Mouse (Mus musculus) forebrain, postnatal 0 days (tissue): ENCODE data around the gene Taf6l. TPM values are rescaled to one million over a fixed set of nuclear protein-coding genes. Genes with fewer than 3 reads are reported as not detected.
A peak's percentile ranks its signal among the peaks of the same experiment; 100 is the strongest.

Source experiments
- ATAC-seq: fragments of 200-750 bp; cut with Nextera tagmentation; 2 replicates; pipeline ENCODE4 v1.8.0; 2017; ENCODE audit warnings: mild to moderate bottlenecking, moderate library complexity
- DNase-seq: peaks from one replicate; pipeline ENCODE4 v3.0.0-alpha.2; 2015
- H3K27ac ChIP-seq: fragments of 300-500 bp; sonication (generic); 2 replicates; pipeline ENCODE4 v1.5.1; 2014; ENCODE audit warnings: low read depth, mild to moderate bottlenecking, antibody characterized with exemption, low read length, moderate library complexity, mixed read lengths
- H3K27me3 ChIP-seq: fragments of 300-500 bp; sonication (generic); 2 replicates; pipeline ENCODE4 v1.6.1; 2014; ENCODE audit warnings: mild to moderate bottlenecking, low read length, mixed read lengths; ENCODE audit not compliant: insufficient read depth
- H3K36me3 ChIP-seq: fragments of 300-500 bp; sonication (generic); 2 replicates; pipeline ENCODE4 v1.6.1; 2014; ENCODE audit warnings: mild to moderate bottlenecking, moderate library complexity; ENCODE audit not compliant: insufficient read depth
- H3K4me1 ChIP-seq: fragments of 300-500 bp; sonication (generic); 2 replicates; pipeline ENCODE4 v1.6.1; 2014; ENCODE audit warnings: antibody characterized with exemption; ENCODE audit not compliant: insufficient read depth
- H3K4me2 ChIP-seq: fragments of 300-500 bp; sonication (generic); 2 replicates; pipeline ENCODE4 v1.6.1; 2014; ENCODE audit warnings: low read depth, mild to moderate bottlenecking, moderate library complexity
- H3K4me3 ChIP-seq: fragments of 300-500 bp; sonication (generic); 2 replicates; pipeline ENCODE4 v1.5.1; 2014; ENCODE audit warnings: low read depth, low read length, mixed read lengths
- H3K9ac ChIP-seq: fragments of 300-500 bp; sonication (generic); 2 replicates; pipeline ENCODE4 v1.6.1; 2014; ENCODE audit warnings: mild to moderate bottlenecking
- H3K9me3 ChIP-seq: fragments of 300-500 bp; sonication (generic); 2 replicates; pipeline ENCODE4 v1.6.1; 2016; ENCODE audit warnings: low read length
- CTCF ChIP-seq: sonication (generic); IDR thresholded peaks from 2 replicates; pipeline ENCODE4 v1.5.1; 2016; ENCODE audit warnings: antibody characterized with exemption, control low read depth, low read depth
- WGBS: fragments of 180-500 bp; shearing (Covaris S2); extraction: QIAGEN DNeasy Blood & Tissue Kit; methylation state at CpG from one replicate; pipeline ENCODE4 v1.1.7; 2014; 5-methylcytosine and 5-hydroxymethylcytosine counted together
- polyA plus RNA-seq: library from polyadenylated mRNA; unstranded; fragments of >200 nt; fragmentation: Nextera tagmentation; extraction: Ambion mirVana; gene quantifications from 2 replicates; pipeline ENCODE4 v1.2.1, GENCODE M21; 2015
- total RNA-seq: library from RNA; depleted of rRNA; stranded (reverse); fragments of >200 nt; gene quantifications from 2 replicates; pipeline ENCODE4 v1.2.3, GENCODE M21; 2014

Taf6l gene
- total and polyA plus RNA-seq, 2 experiments from 2014 or later: 25.2 to 31.7 TPM

DNA sequence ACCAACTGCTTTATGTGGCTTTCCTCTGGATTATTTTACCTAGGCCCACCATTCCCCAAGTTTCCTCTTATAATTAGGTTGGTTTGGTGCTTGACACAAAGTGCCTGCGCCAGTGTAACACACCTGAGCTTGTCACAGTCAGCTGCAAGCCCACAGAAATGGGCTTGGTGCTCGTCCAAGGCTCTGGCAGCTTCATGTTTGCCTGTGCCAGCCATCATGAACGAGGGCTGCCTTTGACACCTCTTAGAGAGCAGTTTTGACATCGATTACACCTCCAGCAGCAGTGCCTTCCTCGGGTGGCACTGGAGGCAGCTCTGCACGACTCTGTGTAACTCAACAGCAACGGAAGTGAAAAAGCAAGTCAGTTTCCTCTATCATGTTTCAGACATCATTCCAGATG lies 4.0 kb upstream of the Taf6l start:
- ATAC-seq (no peak), DNase-seq (no peak)
- Histone ChIP-seq H3K4me3 (no peak overlapping the region), H3K27ac (peak overlapping the region; percentile 62), H3K9ac (no peak overlapping the region), H3K4me2 (no peak overlapping the region), H3K36me3 (peaks cover 21% of the 10 kb centered on the region), H3K4me1 (0 out of 2 replicates have a peak, but pooled peaks cover 4% of the 10 kb centered on the region), H3K27me3 (no peaks in the 10 kb centered on the region), H3K9me3 (no peaks in the 10 kb centered on the region)
- no peak for TF ChIP-seq CTCF
- 76% methylated on average over 7 of the region's 7 CpGs for WGBS

DNA sequence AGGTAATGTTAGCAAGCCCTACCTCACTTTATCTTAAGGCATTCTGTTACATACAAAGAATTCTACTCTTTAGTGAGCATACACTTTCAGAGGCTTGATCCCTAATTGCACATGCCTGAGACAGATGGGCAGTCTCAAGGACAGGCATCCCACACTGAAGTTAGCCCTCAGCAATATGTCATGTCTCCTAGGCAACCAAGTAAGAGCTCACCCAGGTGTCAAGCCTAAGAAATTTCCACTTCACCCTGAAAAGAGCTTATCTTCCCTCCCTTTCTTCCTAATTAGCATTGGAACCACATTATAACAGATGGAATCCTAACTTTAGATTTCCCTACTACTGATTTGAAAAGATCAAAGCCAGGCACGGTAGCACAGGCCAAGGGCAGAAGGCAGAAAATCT lies 3.0 kb upstream of the Taf6l start:
- 42% methylated on average over 1 of the region's 1 CpGs for WGBS
- Histone ChIP-seq H3K27ac (peak overlapping the region; percentile 57), H3K4me1 (0 out of 2 replicates have a peak, but pooled peaks cover 4% of the 10 kb centered on the region), H3K9ac (no peak overlapping the region; the same call in 1 of the 2 replicates), H3K36me3 (peaks cover 14% of the 10 kb centered on the region), H3K27me3 (no peaks in the 10 kb centered on the region), H3K4me3 (no peak overlapping the region), H3K4me2 (no peak overlapping the region), H3K9me3 (no peaks in the 10 kb centered on the region)
- peak; percentile 30 for DNase-seq
- TF ChIP-seq CTCF: no peak
- peak; percentile 12 for ATAC-seq

DNA sequence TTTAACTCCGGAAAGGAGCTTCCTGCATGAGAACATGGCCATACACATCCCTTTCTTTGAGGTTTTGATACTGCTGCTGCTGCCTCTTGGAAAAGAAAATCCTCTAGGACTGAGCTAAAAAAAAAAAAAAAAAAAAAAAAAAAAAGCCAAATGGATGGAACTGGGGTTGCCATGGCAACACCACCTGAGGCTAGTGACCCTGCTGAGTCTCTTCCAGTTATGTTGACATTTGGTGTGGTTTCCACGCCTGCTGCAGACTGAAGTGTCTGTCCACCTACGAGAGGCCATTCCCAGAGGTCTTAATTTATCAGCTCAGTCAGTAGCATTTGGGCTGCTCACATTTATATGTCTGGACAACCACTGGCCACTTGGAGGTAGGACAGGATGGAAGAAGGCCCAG lies 2.3 kb upstream of the Taf6l start:
- peak; percentile 11 for DNase-seq
- Histone ChIP-seq H3K27me3 (no peaks in the 10 kb centered on the region), H3K4me3 (no peak overlapping the region), H3K27ac (peak overlapping the region; percentile 57), H3K4me2 (no peak overlapping the region), H3K4me1 (0 out of 2 replicates have a peak, but pooled peaks cover 4% of the 10 kb centered on the region), H3K36me3 (peaks cover 10% of the 10 kb centered on the region), H3K9me3 (no peaks in the 10 kb centered on the region), H3K9ac (no peak overlapping the region)
- ATAC-seq: no peak
- WGBS: 18% methylated on average over 3 of the region's 3 CpGs
- TF ChIP-seq CTCF: no peak

DNA sequence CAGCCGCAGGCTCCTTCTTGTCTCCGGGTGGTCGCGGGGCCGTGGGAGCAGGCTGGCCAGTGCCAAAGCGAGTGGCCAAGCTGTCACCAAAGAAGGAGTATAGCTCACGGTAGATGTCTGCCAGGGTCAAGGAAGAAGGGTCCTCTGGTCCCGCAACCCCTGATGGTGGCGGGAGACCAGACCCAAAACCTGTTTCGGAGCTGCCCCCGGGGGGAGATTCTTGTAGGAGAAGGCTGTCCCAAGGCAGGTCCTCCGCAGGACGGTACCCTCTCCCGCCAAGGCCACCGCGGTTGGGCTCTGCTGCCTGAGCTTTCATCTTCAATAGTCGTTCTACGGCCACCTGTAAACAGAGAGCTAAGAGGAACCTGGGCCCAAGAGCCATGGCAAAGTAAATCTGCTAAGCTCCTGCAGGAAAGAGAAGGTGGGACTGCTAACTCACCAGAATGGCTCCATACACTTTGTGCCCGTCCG lies 11.2 kb downstream of the Taf6l start:
- Histone ChIP-seq H3K27ac (peak overlapping the region; percentile 93), H3K9me3 (no peaks in the 10 kb centered on the region), H3K4me3 (peak overlapping the region; percentile 58), H3K4me1 (peaks cover 21% of the 10 kb centered on the region), H3K4me2 (peak overlapping the region; percentile 90), H3K27me3 (no peaks in the 10 kb centered on the region), H3K9ac (peak overlapping the region; percentile 86), H3K36me3 (peaks cover 22% of the 10 kb centered on the region)
- 5% methylated on average over 20 of the region's 20 CpGs for whole genome bisulfite sequencing
- DNase-seq (peak; percentile 22), ATAC-seq (no peak)
- no peak for TF ChIP-seq CTCF

DNA sequence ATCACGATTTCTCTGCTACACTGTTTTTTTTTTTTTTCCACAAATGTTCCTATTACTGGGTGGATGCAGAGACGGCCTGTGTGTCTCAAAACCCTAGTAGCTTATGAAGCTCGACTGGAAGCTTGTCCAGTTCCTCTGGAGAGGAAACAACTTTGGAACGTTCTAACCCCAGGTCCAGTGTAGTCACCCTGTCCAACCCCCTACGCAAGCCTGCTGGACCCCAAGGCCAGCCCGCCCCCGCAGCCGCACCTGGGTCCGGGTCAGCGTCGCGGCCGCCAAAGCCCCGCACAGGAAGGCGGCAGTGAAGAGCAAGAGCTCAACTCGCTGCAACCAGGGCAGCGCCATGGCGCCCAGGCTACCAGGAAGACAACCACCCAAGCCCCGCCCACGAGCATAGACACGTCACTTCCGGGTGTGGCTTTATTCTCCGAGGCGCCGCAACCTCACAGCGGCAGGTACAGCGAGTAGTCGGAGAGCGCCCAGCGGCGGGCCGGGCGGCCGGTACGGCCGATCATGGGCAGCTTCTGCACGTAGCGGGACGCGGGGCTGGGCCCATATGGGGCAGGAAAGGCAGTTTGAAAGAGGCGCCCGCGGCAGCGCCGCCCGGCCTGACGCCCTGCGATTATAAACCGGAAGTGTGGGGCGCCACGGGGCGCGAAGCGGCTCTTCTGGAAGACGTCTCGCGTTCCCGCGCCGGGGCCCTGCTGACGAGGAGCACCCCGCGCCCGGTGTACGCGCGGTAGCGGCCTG lies 12.0 kb downstream of the Taf6l start, which contains the start of gene Tmem179b:
Tmem179b (minus strand) TSS at position 382 of the 750 bp plus-strand sequence.
- Histone ChIP-seq H3K9ac (peak within 1 kb of the TSS; percentile 86), H3K9me3 (no peaks in the 10 kb centered on the region), H3K4me3 (peak within 1 kb of the TSS; percentile 58), H3K27me3 (no peaks in the 10 kb centered on the region), H3K4me2 (peak within 1 kb of the TSS; percentile 90), H3K36me3 (peaks cover 24% of the 10 kb centered on the region), H3K4me1 (peaks cover 21% of the 10 kb centered on the region), H3K27ac (peak within 1 kb of the TSS; percentile 93)
- WGBS: under 1% methylated on average over 65 of the region's 68 CpGs
- peak; percentile 95 for ATAC-seq
- DNase-seq: peak; percentile 97
- peak; percentile 20; the same call in 1 of the 2 replicates for TF ChIP-seq CTCF

DNA sequence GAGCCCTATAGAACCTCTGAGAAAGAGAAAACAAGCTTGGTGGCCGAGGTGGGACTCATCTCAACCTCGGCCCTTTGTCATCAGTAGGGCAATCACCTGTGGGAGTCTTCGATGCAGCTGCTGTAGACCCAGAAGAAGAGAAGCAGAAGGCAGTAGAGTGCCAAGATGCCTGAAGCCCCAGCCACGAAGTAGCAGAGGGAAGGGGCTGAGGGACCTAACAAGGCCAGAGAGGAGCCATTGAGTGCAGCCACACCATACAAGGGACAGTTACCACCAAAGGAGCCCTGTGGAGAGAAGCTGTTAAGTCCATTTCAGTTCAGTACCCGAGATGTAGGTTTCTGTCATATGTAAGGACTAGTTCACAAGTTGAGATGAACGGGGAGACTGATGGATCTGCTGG lies 12.8 kb downstream of the Taf6l start:
- Histone ChIP-seq H3K4me3 (peak overlapping the region; percentile 58; the same call in 1 of the 2 replicates), H3K27ac (no peak overlapping the region), H3K9ac (no peak overlapping the region), H3K27me3 (no peaks in the 10 kb centered on the region), H3K4me2 (peak overlapping the region; percentile 90), H3K9me3 (no peaks in the 10 kb centered on the region), H3K36me3 (peaks cover 28% of the 10 kb centered on the region), H3K4me1 (peaks cover 21% of the 10 kb centered on the region)
- no peak for TF ChIP-seq CTCF
- DNase-seq: no peak
- no peak for ATAC-seq
- 62% methylated on average over 6 of the region's 6 CpGs for WGBS

DNA sequence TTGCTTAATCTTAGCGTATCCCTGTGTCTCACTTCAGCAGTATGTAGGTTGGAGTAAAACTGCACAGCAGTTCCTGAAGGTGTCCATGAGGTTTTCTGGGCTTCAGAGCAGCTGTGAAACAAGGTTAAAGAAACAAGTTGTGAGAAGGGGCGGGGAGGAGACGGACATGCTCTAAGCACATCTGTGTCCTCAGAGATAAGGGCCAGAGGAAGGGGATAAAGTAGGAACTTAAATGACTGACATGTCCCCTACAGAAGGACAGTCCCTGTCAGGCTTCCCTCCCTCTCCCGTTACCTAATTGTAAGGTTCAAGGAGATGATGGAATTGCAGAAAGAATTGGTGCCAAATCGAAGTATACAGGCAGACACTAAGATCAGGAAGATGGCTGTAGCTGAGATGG lies 13.2 kb downstream of the Taf6l start:
- whole genome bisulfite sequencing: 87% methylated on average over 5 of the region's 5 CpGs
- no peak overlapping the region for H3K9ac ChIP-seq
- H3K4me3 ChIP-seq: no peak overlapping the region

More for the DNA sequence above, 13.2 kb downstream of the Taf6l start:
- Histone ChIP-seq H3K4me2 (no peak overlapping the region), H3K36me3 (peaks cover 28% of the 10 kb centered on the region), H3K4me1 (peaks cover 21% of the 10 kb centered on the region), H3K27ac (no peak overlapping the region), H3K9me3 (no peaks in the 10 kb centered on the region), H3K27me3 (no peaks in the 10 kb centered on the region)
- no peak for TF ChIP-seq CTCF
- ATAC-seq (no peak), DNase-seq (no peak)
